Mouse (Mus musculus): Measurements from ENCODE around the gene Bzw2. TPM values are rescaled to one million over a fixed set of nuclear protein-coding genes. Genes with fewer than 3 reads are reported as not detected.

Bzw2 gene
- polyA plus RNA-seq, 1 experiment from 2014 or later, result 225 TPM

- H3K36me3 ChIP-seq (ENCODE audit: control insufficient read depth, insufficient read depth, low read length), result peaks cover 67% of the 10 kb centered on the region
- no peak for ATAC-seq (ENCODE audit: insufficient number of reproducible peaks, insufficient read depth, low FRiP score, low read depth)
- H3K9ac ChIP-seq (ENCODE audit: low read length), result no peak overlapping the region
- no peaks in the 10 kb centered on the region for H3K27me3 ChIP-seq (ENCODE audit: control insufficient read depth, insufficient read depth, low read length)
- no peak overlapping the region for H3K27ac ChIP-seq (replicated peaks in 1 of 2; ENCODE audit: control insufficient read depth in 1 of 2, insufficient read depth in 1 of 2, low read depth in 2 of 2, low read length in 2 of 2)
- H3K4me1 ChIP-seq (ENCODE audit: control insufficient read depth in 2 of 2, insufficient read depth in 2 of 2, low read length in 2 of 2), result no peaks in the 10 kb centered on the region
- no peak overlapping the region for H3K4me2 ChIP-seq (ENCODE audit: low read length)
- 86% methylated on average over 7 of the region's 7 CpGs for WGBS
- no peaks in the 10 kb centered on the region for H3K9me3 ChIP-seq (ENCODE audit: control insufficient read depth, low read length)
- no peak overlapping the region for H3K4me3 ChIP-seq (ENCODE audit: control insufficient read depth in 1 of 2, insufficient read depth in 1 of 2, low read depth in 1 of 2, low read length in 2 of 2)
Measured at GRCm38 (mm10) chr12:36095371-36095880, 62.5 kb downstream of the Bzw2 start.

GRCm38 (mm10) chr12:36093081-36093670 lies 64.7 kb downstream of the Bzw2 start:
- WGBS, result 76% methylated on average over 8 of the region's 8 CpGs
- H3K9ac ChIP-seq (ENCODE audit: low read length), result no peak overlapping the region
- ATAC-seq (ENCODE audit: insufficient number of reproducible peaks, insufficient read depth, low FRiP score, low read depth), result no peak
- H3K27me3 ChIP-seq (ENCODE audit: control insufficient read depth, insufficient read depth, low read length), result no peaks in the 10 kb centered on the region
- H3K27ac ChIP-seq (replicated peaks in 1 of 2; ENCODE audit: control insufficient read depth in 1 of 2, insufficient read depth in 1 of 2, low read depth in 2 of 2, low read length in 2 of 2), result no peak overlapping the region
- H3K4me2 ChIP-seq (ENCODE audit: low read length), result no peak overlapping the region
- no peak overlapping the region for H3K4me3 ChIP-seq (ENCODE audit: control insufficient read depth in 1 of 2, insufficient read depth in 1 of 2, low read depth in 1 of 2, low read length in 2 of 2)
- H3K4me1 ChIP-seq (ENCODE audit: control insufficient read depth in 2 of 2, insufficient read depth in 2 of 2, low read length in 2 of 2), result peaks cover 0 to 7% of the 10 kb centered on the region in 2 experiments; a peak in 2 of 4 replicates
- no peaks in the 10 kb centered on the region for H3K9me3 ChIP-seq (ENCODE audit: control insufficient read depth, low read length)
- peaks cover 56% of the 10 kb centered on the region for H3K36me3 ChIP-seq (ENCODE audit: control insufficient read depth, insufficient read depth, low read length)

- Histone ChIP-seq H3K9me3 (ENCODE audit: control insufficient read depth, low read length) (no peaks in the 10 kb centered on the region), H3K27me3 (ENCODE audit: control insufficient read depth, insufficient read depth, low read length) (no peaks in the 10 kb centered on the region), H3K4me1 (ENCODE audit: control insufficient read depth in 2 of 2, insufficient read depth in 2 of 2, low read length in 2 of 2) (peaks cover 0 to 7% of the 10 kb centered on the region in 2 experiments; a peak in 2 of 4 replicates), H3K4me2 (ENCODE audit: low read length) (no peak overlapping the region), H3K36me3 (ENCODE audit: control insufficient read depth, insufficient read depth, low read length) (peaks cover 51% of the 10 kb centered on the region), H3K27ac (replicated peaks in 1 of 2; ENCODE audit: control insufficient read depth in 1 of 2, insufficient read depth in 1 of 2, low read depth in 2 of 2, low read length in 2 of 2) (no peak overlapping the region), H3K9ac (ENCODE audit: low read length) (no peak overlapping the region), H3K4me3 (ENCODE audit: control insufficient read depth in 1 of 2, insufficient read depth in 1 of 2, low read depth in 1 of 2, low read length in 2 of 2) (no peak overlapping the region)
- 92% methylated on average over 10 of the region's 10 CpGs for WGBS
- ATAC-seq (ENCODE audit: insufficient number of reproducible peaks, insufficient read depth, low FRiP score, low read depth), result no peak
Measured at GRCm38 (mm10) chr12:36091964-36092363, 65.9 kb downstream of the Bzw2 start.

- H3K4me3 ChIP-seq (ENCODE audit: control insufficient read depth in 1 of 2, insufficient read depth in 1 of 2, low read depth in 1 of 2, low read length in 2 of 2), result no peak overlapping the region
- no peaks in the 10 kb centered on the region for H3K27me3 ChIP-seq (ENCODE audit: control insufficient read depth, insufficient read depth, low read length)
- no peak overlapping the region for H3K4me2 ChIP-seq (ENCODE audit: low read length)
- WGBS, result 30% methylated on average over 6 of the region's 6 CpGs
- no peaks in the 10 kb centered on the region for H3K9me3 ChIP-seq (ENCODE audit: control insufficient read depth, low read length)
- H3K36me3 ChIP-seq (ENCODE audit: control insufficient read depth, insufficient read depth, low read length), result peaks cover 25% of the 10 kb centered on the region
- no peak for ATAC-seq (ENCODE audit: insufficient number of reproducible peaks, insufficient read depth, low FRiP score, low read depth)
- no peak overlapping the region for H3K27ac ChIP-seq (replicated peaks in 1 of 2; ENCODE audit: control insufficient read depth in 1 of 2, insufficient read depth in 1 of 2, low read depth in 2 of 2, low read length in 2 of 2)
- peaks cover 0 to 7% of the 10 kb centered on the region in 2 experiments; a peak in 2 of 4 replicates for H3K4me1 ChIP-seq (ENCODE audit: control insufficient read depth in 2 of 2, insufficient read depth in 2 of 2, low read length in 2 of 2)
- no peak overlapping the region for H3K9ac ChIP-seq (ENCODE audit: low read length)
Measured at GRCm38 (mm10) chr12:36089221-36089620, 68.7 kb downstream of the Bzw2 start.

- 69% methylated on average over 1 of the region's 1 CpGs for WGBS
- H3K4me2 ChIP-seq (ENCODE audit: low read length), result no peak overlapping the region
- no peaks in the 10 kb centered on the region for H3K27me3 ChIP-seq (ENCODE audit: control insufficient read depth, insufficient read depth, low read length)
- H3K9me3 ChIP-seq (ENCODE audit: control insufficient read depth, low read length), result no peaks in the 10 kb centered on the region
- H3K36me3 ChIP-seq (ENCODE audit: control insufficient read depth, insufficient read depth, low read length), result peaks cover 25% of the 10 kb centered on the region
- ATAC-seq (ENCODE audit: insufficient number of reproducible peaks, insufficient read depth, low FRiP score, low read depth), result no peak
- no peak overlapping the region for H3K27ac ChIP-seq (replicated peaks in 1 of 2; ENCODE audit: control insufficient read depth in 1 of 2, insufficient read depth in 1 of 2, low read depth in 2 of 2, low read length in 2 of 2)
- no peak overlapping the region for H3K9ac ChIP-seq (ENCODE audit: low read length)
- H3K4me3 ChIP-seq (ENCODE audit: control insufficient read depth in 1 of 2, insufficient read depth in 1 of 2, low read depth in 1 of 2, low read length in 2 of 2), result no peak overlapping the region
- H3K4me1 ChIP-seq (ENCODE audit: control insufficient read depth in 2 of 2, insufficient read depth in 2 of 2, low read length in 2 of 2), result peaks cover 0 to 7% of the 10 kb centered on the region in 2 experiments; a peak in 2 of 4 replicates
Measured at GRCm38 (mm10) chr12:36088804-36089203, 69.1 kb downstream of the Bzw2 start.

GRCm38 (mm10) chr12:36085380-36085779 lies 72.5 kb downstream of the Bzw2 start:
- Histone ChIP-seq H3K4me1 (ENCODE audit: control insufficient read depth in 2 of 2, insufficient read depth in 2 of 2, low read length in 2 of 2) (peaks cover 0 to 7% of the 10 kb centered on the region in 2 experiments; a peak in 2 of 4 replicates), H3K27ac (replicated peaks in 1 of 2; ENCODE audit: control insufficient read depth in 1 of 2, insufficient read depth in 1 of 2, low read depth in 2 of 2, low read length in 2 of 2) (no peak overlapping the region), H3K27me3 (ENCODE audit: control insufficient read depth, insufficient read depth, low read length) (no peaks in the 10 kb centered on the region), H3K36me3 (ENCODE audit: control insufficient read depth, insufficient read depth, low read length) (no peaks in the 10 kb centered on the region), H3K9me3 (ENCODE audit: control insufficient read depth, low read length) (no peaks in the 10 kb centered on the region), H3K4me2 (ENCODE audit: low read length) (no peak overlapping the region), H3K9ac (ENCODE audit: low read length) (no peak overlapping the region), H3K4me3 (ENCODE audit: control insufficient read depth in 1 of 2, insufficient read depth in 1 of 2, low read depth in 1 of 2, low read length in 2 of 2) (no peak overlapping the region)
- WGBS, result 92% methylated on average over 2 of the region's 2 CpGs
- ATAC-seq (ENCODE audit: insufficient number of reproducible peaks, insufficient read depth, low FRiP score, low read depth), result no peak

GRCm38 (mm10) chr12:36078101-36078899 lies 79.6 kb downstream of the Bzw2 start:
- H3K27me3 ChIP-seq (ENCODE audit: control insufficient read depth, insufficient read depth, low read length), result no peaks in the 10 kb centered on the region
- no peak overlapping the region for H3K4me2 ChIP-seq (ENCODE audit: low read length)
- H3K4me1 ChIP-seq (ENCODE audit: control insufficient read depth in 2 of 2, insufficient read depth in 2 of 2, low read length in 2 of 2), result no peaks in the 10 kb centered on the region
- WGBS, result 72% methylated on average over 4 of the region's 4 CpGs
- H3K36me3 ChIP-seq (ENCODE audit: control insufficient read depth, insufficient read depth, low read length), result no peaks in the 10 kb centered on the region
- H3K9me3 ChIP-seq (ENCODE audit: control insufficient read depth, low read length), result no peaks in the 10 kb centered on the region
- no peak overlapping the region for H3K27ac ChIP-seq (replicated peaks in 1 of 2; ENCODE audit: control insufficient read depth in 1 of 2, insufficient read depth in 1 of 2, low read depth in 2 of 2, low read length in 2 of 2)
- ATAC-seq (ENCODE audit: insufficient number of reproducible peaks, insufficient read depth, low FRiP score, low read depth), result no peak
- H3K4me3 ChIP-seq (ENCODE audit: control insufficient read depth in 1 of 2, insufficient read depth in 1 of 2, low read depth in 1 of 2, low read length in 2 of 2), result no peak overlapping the region
- no peak overlapping the region for H3K9ac ChIP-seq (ENCODE audit: low read length)

All from heart, embryonic 14.5 days (tissue).